Mouse (Mus musculus): Measurements from ENCODE around the gene Ccdc63.

DNA sequence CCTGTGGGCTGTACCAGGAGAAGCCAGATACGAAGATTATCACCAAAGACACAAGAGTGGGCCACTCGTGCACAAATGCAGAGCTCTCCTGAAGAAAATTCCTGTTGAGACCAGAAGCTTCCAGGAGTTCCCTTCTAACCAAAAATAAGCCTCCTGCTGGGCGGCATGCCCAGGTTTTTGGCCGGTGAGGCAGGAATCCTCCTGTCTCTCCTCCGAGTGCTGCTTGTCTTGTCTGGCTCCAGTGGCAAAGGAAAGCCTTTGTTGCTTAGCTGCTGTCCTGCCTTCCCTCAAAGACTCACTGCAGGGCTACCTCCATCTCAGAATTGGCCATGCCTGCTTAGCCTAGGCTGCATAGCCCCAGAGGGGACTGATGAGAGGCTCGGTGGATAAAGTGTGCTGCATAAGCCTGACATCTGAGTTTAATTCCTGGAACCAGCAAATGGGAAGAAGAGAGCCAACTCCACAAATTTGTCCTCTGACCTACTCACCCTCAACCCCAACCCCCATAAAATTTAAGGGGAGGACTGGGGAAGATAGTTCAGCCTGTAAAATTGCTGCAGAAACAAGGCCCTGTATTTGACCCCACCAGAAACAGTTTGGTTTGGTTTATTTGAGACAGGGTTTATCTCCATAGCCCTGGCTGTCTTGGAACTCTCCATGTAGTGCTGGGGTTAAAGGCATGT lies 24.8 kb upstream of the Ccdc63 start:
- TF ChIP-seq CTCF (IDR thresholded peaks at IDR 0.05; ENCODE audit: control insufficient read depth, insufficient read depth, insufficient read length) (no peak), MAX (IDR thresholded peaks at IDR 0.05) (no peak), USF1 (IDR thresholded peaks at IDR 0.05; ENCODE audit: low read depth) (no peak)
